Mouse (Mus musculus) B cell, adult 62 days (primary cell): ENCODE measurements around the gene Tdp1. TPM values are rescaled to one million over a fixed set of nuclear protein-coding genes. Genes with fewer than 3 reads are reported as not detected.

Experiments
- total RNA-seq: library from RNA; stranded (reverse); gene quantifications from 4 replicates; pipeline ENCODE4 v1.2.4, GENCODE M21; 2023

Tdp1 gene
- 22.7 to 28.9 TPM (median 25.3 TPM) in 4 replicates for total RNA-seq

DNA sequence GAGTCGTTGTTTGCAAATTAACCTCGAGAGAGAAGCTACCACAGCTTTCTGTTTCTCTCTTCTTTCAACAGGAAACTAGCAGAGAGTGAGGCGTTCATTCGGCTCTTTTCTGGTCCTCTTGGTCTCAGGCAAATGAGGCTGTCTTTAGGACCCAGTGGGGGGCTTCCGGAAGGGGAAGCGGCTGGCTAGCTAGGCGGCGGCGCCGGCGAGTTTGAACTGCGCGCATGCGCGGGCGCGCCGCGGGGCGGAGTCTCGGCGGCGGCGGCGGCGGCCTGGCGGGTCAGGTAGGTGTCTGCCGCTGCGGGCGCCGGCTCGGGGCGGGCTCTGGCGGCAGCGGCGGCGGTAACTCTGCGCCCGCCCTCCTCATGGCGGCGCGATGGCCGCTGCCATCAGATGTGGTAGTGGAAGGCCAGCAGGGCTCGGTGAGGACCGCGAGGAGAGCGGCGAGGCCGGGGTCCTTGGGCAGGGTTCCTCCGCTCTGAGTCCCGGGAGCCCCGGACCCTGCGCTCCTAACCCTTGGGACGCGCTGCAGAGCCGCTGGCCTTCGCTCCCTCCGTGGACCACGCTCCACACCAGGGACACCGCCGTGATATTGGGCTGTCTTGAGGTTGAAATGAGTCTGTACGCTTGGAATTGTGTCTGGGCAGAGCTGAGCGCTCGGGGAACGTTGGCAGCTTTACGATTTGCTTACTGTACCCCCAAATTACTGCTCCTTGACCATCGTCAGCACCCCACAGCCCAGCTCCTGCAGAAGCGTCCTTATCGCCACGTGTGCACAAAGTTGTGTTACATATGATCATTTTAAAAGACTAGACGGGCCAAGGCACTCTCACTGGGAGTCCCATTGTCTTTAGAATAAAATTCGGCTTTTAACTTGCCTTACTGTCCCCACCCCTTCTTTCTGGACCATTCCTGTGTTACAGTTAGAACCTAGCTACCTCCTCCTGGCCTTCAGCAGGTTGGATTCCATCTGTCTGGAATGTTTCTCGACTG lies at the start of gene Tdp1, which contains the start of gene Efcab11:
Gene Tdp1, plus strand, starts transcription at position 249 of the 993 bp plus-strand sequence.
Gene Efcab11, minus strand, starts transcription at position 171 of the 993 bp plus-strand sequence.

DNA sequence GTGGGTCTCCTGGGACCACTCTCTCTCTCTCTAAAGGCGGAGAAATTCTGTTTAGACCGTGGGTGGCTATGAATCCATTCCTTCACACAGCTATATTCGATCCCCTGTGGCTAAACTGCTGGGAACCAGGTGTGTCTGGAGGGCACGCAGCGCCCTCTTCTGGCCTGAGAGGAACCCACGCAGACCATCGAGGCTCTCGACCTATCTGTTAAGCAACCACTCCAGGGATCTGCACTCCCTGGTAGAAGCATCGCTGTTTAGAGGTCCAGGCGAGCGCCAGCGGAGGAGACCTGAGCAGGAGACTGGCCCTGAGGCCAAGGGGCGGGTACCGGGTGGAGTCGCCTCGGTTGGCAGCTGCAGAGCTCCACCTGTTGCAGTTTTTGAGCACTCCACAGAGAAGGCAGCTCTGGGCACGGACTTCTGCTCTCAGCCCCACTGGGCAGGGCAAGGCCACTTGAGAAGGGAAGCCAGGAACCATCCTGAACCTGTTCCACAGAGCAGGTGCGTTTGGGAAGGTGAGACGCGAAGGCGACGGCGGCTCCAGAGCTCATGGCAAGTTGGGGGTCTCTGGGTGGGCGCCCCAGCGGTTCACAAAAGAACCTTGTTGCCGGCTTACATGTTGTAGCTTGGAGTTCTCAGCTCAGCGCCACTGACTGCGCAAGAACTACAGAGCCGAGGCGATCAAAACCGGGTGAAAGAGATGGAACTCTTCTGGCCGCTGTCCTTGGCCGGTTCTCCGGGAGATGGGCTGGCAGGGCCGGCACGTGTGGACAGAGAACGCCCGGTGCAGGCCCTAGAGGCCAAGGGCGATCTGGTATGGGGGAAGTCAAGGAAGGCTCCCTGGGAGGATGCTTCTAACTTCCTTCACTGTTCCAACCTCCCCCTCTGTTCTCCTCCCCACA lies 80.2 kb downstream of the Tdp1 start, which contains the start of gene Kcnk13:
Gene Kcnk13, plus strand, starts transcription at position 199 of the 902 bp plus-strand sequence.

Other genes with a start within 250 kb of the Tdp1 start
- gene Efcab11, start 78 bp upstream of the Tdp1 start, total RNA-seq, result 0.20 to 1.7 TPM (median 0.77 TPM) in 4 replicates
- gene Kcnk13, start 80.0 kb downstream of the Tdp1 start, total RNA-seq, result 7.3 to 11.2 TPM (median 8.6 TPM) in 4 replicates
- gene Psmc1, start 225.6 kb downstream of the Tdp1 start, total RNA-seq, result 75.7 to 86.1 TPM (median 81.6 TPM) in 4 replicates